Mouse (Mus musculus) lung, postnatal 0 days (tissue): Measurements from ENCODE around the gene Ctsh. TPM values are rescaled to one million over a fixed set of nuclear protein-coding genes. Genes with fewer than 3 reads are reported as not detected.

Experiments
- ATAC-seq: fragments of 200-750 bp; cut with Nextera tagmentation; 2 replicates; pipeline ENCODE4 v1.8.0; 2017; ENCODE audit warnings: moderate library complexity
- DNase-seq: peaks from one replicate; pipeline ENCODE4 v3.0.0-alpha.2; 2016; ENCODE audit warnings: low spot score
- H3K27ac ChIP-seq: fragments of 300-500 bp; sonication (generic); 2 replicates; pipeline ENCODE4 v1.5.1; 2014; ENCODE audit warnings: antibody characterized with exemption, mild to moderate bottlenecking, low read length, mixed read lengths
- H3K27me3 ChIP-seq: fragments of 300-500 bp; sonication (generic); replicated peaks from 2 replicates; pipeline ENCODE4 v1.6.1; 2014; ENCODE audit warnings: low read length, mixed read lengths; ENCODE audit not compliant: insufficient read depth
- H3K36me3 ChIP-seq: fragments of 300-500 bp; sonication (generic); 2 replicates; pipeline ENCODE4 v1.6.1; 2014; ENCODE audit warnings: low read length, mixed read lengths; ENCODE audit not compliant: insufficient read depth
- H3K4me1 ChIP-seq: fragments of 300-500 bp; sonication (generic); 2 replicates; pipeline ENCODE4 v1.6.1; 2014; ENCODE audit warnings: antibody characterized with exemption, low read depth, low read length, mixed read lengths; ENCODE audit not compliant: insufficient read depth
- H3K4me2 ChIP-seq: fragments of 300-500 bp; sonication (generic); replicated peaks from 2 replicates; pipeline ENCODE4 v1.6.1; 2014; ENCODE audit warnings: low read depth, mild to moderate bottlenecking, low read length, moderate library complexity, mixed read lengths
- H3K4me3 ChIP-seq: fragments of 300-500 bp; sonication (generic); 2 replicates; pipeline ENCODE4 v1.5.1; 2014; ENCODE audit warnings: low read depth, low read length
- H3K9ac ChIP-seq: fragments of 300-500 bp; sonication (generic); replicated peaks from 2 replicates; pipeline ENCODE4 v1.6.1; 2014; ENCODE audit warnings: low read depth, mild to moderate bottlenecking
- H3K9me3 ChIP-seq: fragments of 300-500 bp; sonication (generic); 2 replicates; pipeline ENCODE4 v1.6.1; 2016; ENCODE audit warnings: low read length, mixed read lengths
- CTCF ChIP-seq: IDR thresholded peaks from 2 replicates; pipeline ENCODE4 v1.5.1; 2016; ENCODE audit warnings: antibody characterized with exemption, mild to moderate bottlenecking
- EP300 ChIP-seq: IDR thresholded peaks from 2 replicates; pipeline ENCODE4 v1.6.1; 2016; ENCODE audit warnings: antibody characterized with exemption, mild to moderate bottlenecking, control low read depth
- WGBS: fragments of 180-500 bp; shearing (Covaris S2); extraction: QIAGEN DNeasy Blood & Tissue Kit; methylation state at CpG from one replicate; pipeline ENCODE4 v1.1.7; 2014; 5-methylcytosine and 5-hydroxymethylcytosine counted together
- polyA plus RNA-seq: library from polyadenylated mRNA; unstranded; fragments of >200 nt; fragmentation: Nextera tagmentation; extraction: Ambion mirVana; gene quantifications from 2 replicates; pipeline ENCODE4 v1.2.1, GENCODE M21; 2015

Gene Ctsh
- polyA plus RNA-seq, 1 experiment from 2014 or later: 2,487 TPM

DNA sequence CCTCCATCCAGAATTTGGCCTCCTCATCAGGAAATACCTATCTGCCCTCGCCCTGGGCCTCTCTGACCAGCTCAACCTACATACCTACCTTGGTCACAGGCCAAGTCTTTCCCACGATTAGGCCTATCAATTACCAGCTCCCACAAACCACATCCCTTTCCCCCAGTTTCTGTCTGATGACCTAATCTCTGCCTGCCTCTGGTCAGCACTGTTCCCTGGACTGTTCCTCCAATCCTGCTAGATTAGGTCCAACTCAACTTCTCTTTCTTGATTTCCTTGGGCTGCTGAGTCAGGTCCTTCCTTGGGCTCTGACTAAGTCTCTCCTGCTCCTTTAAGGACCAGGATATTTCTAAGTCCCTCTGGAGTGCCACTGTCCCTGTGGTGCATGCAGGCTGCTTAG lies 13.4 kb downstream of the Ctsh start:
- TF ChIP-seq CTCF: no peak
- TF ChIP-seq EP300: no peak
- no peak overlapping the region for H3K4me2 ChIP-seq
- no peaks in the 10 kb centered on the region for H3K27me3 ChIP-seq
- no peak overlapping the region for H3K27ac ChIP-seq
- peaks cover 2% of the 10 kb centered on the region; the same call in 1 of the 2 replicates for H3K4me1 ChIP-seq
- H3K9ac ChIP-seq: no peak overlapping the region
- H3K9me3 ChIP-seq: no peaks in the 10 kb centered on the region
- ATAC-seq: peak; percentile 2; the same call in 1 of the 2 replicates
- DNase-seq: peak; percentile 44
- H3K4me3 ChIP-seq: no peak overlapping the region
- H3K36me3 ChIP-seq: peaks cover 11% of the 10 kb centered on the region; the same call in 1 of the 2 replicates
- WGBS: 38% methylated on average over 2 of the region's 2 CpGs

- no peaks in the 10 kb centered on the region for H3K9me3 ChIP-seq
- WGBS: 69% methylated on average over 6 of the region's 6 CpGs
- no peak for ATAC-seq
- no peak overlapping the region for H3K9ac ChIP-seq
- no peaks in the 10 kb centered on the region for H3K27me3 ChIP-seq
- peaks cover 11% of the 10 kb centered on the region; the same call in 1 of the 2 replicates for H3K36me3 ChIP-seq
- H3K4me1 ChIP-seq: peaks cover 2% of the 10 kb centered on the region; the same call in 1 of the 2 replicates
- no peak overlapping the region for H3K4me3 ChIP-seq
- no peak overlapping the region for H3K4me2 ChIP-seq
- TF ChIP-seq EP300: no peak
- no peak for DNase-seq
- H3K27ac ChIP-seq: peak overlapping the region; percentile 68
Observed at GRCm38 (mm10) chr9:90068786-90069185, 14.8 kb downstream of the Ctsh start.

DNA sequence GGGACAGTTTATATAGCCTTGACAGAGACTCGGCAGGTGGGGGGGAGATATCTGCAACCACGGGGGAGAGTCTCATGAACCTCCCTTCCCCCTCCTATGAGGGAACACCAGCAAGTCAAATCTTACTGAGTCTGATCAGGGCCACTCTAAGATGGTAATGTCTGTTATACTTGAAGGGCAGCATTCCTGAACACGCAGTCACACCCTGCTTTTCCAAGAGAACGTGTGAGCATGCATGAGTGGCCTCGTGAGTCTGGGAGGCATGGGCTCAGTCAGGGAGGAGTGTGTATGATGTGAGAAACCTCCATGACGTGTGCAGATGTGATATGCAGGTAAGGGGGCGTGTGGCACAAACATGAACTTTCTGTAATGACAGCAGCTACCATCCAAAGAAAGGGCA lies 15.5 kb downstream of the Ctsh start:
- H3K9me3 ChIP-seq: no peaks in the 10 kb centered on the region
- H3K36me3 ChIP-seq: peaks cover 9% of the 10 kb centered on the region; the same call in 1 of the 2 replicates
- no peak overlapping the region for H3K4me3 ChIP-seq
- TF ChIP-seq CTCF: no peak
- TF ChIP-seq EP300: peak; percentile 97
- no peaks in the 10 kb centered on the region for H3K27me3 ChIP-seq
- ATAC-seq (peak; percentile 91), DNase-seq (peak; percentile 93)
- peaks cover 2% of the 10 kb centered on the region; the same call in 1 of the 2 replicates for H3K4me1 ChIP-seq
- WGBS: 50% methylated on average over 7 of the region's 7 CpGs
- H3K27ac ChIP-seq: peak overlapping the region; percentile 74
- no peak overlapping the region for H3K9ac ChIP-seq
- no peak overlapping the region for H3K4me2 ChIP-seq

DNA sequence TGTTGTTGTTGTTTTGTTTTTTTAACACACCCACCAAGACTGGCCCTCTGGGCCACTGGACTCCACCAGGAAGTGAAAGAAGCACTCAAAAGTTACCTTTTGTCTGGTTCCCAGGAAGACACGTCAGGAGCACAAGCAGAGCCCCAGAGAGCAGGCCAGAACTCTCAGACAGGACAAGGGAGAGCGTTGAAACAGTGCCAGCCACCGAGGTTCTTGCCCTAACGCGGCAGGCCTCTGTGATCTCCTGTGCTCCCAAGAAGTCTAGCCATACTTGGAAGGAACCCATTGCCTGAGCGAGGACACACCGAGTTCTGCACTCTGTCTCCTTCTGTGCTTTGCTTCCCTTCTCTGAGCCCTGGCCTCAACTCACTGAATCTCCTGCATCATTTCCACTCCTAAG lies 16.2 kb downstream of the Ctsh start:
- TF ChIP-seq CTCF: no peak
- TF ChIP-seq EP300: no peak
- H3K4me2 ChIP-seq: no peak overlapping the region
- no peak for ATAC-seq
- no peak for DNase-seq
- H3K27ac ChIP-seq: peak overlapping the region; percentile 74
- peaks cover 2% of the 10 kb centered on the region; the same call in 1 of the 2 replicates for H3K4me1 ChIP-seq
- H3K27me3 ChIP-seq: no peaks in the 10 kb centered on the region
- H3K9me3 ChIP-seq: no peaks in the 10 kb centered on the region
- H3K4me3 ChIP-seq: no peak overlapping the region
- no peak overlapping the region for H3K9ac ChIP-seq
- WGBS: 57% methylated on average over 7 of the region's 7 CpGs
- peaks cover 2% of the 10 kb centered on the region; the same call in 1 of the 2 replicates for H3K36me3 ChIP-seq

DNA sequence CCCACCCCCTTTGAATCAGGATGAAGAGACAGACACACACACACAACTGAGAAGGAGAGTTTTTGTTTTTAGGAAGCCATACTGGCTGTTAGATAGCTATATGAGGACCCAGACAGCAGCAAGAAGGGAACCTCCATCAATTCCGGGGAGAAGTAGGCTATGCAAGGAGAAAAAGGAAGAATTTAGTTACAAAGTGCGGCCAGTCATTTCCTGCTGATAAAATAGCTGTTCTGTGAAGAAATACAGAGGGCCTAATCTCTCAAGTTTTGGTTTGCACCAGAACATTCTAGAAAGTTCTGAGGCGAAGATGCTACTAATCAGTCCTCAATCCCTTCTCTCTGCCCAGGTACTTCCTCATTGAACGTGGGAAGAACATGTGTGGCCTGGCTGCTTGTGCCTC lies 21.4 kb downstream of the Ctsh start:
- H3K36me3 ChIP-seq: peaks cover 5% of the 10 kb centered on the region; the same call in 1 of the 2 replicates
- ATAC-seq: no peak
- no peaks in the 10 kb centered on the region for H3K9me3 ChIP-seq
- H3K4me3 ChIP-seq: no peak overlapping the region
- DNase-seq: no peak
- H3K4me1 ChIP-seq: no peaks in the 10 kb centered on the region
- H3K27ac ChIP-seq: no peak overlapping the region
- H3K4me2 ChIP-seq: no peak overlapping the region
- WGBS: 58% methylated on average over 4 of the region's 4 CpGs
- H3K27me3 ChIP-seq: no peaks in the 10 kb centered on the region
- H3K9ac ChIP-seq: no peak overlapping the region
- TF ChIP-seq EP300 (no peak), CTCF (no peak)

DNA sequence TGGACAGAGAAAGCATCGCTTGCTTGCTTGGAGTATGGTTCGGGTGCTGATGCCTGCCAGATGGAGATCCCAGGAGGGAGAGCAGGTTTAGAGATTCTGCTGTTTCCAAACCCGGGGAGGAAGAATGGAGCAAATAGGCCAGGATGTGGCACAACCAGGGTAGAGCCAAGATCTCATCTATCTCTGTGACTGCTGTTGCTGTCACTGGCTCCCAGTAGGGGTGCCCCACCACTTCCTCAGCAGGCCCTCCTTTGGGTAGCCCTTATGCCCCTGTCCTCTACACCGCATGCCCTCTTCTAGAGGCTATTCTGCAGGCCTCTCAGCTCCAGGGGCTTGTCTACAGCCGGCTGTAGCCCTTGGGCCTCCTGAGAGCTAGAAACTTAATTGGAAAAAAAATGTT lies 22.2 kb downstream of the Ctsh start:
- Histone ChIP-seq H3K27me3 (no peaks in the 10 kb centered on the region), H3K4me2 (no peak overlapping the region), H3K27ac (no peak overlapping the region), H3K9ac (no peak overlapping the region), H3K9me3 (no peaks in the 10 kb centered on the region), H3K4me3 (no peak overlapping the region), H3K36me3 (peaks cover 5% of the 10 kb centered on the region; the same call in 1 of the 2 replicates), H3K4me1 (no peaks in the 10 kb centered on the region)
- WGBS: 83% methylated on average over 5 of the region's 5 CpGs
- ATAC-seq (peak; percentile 27), DNase-seq (no peak)
- TF ChIP-seq EP300 (no peak), CTCF (no peak)
